Mouse (Mus musculus): Measurements from ENCODE around the gene 1700003E16Rik.

1700003E16Rik gene

GRCm38 (mm10) chr6:83206321-83206720, 50.1 kb downstream of the 1700003E16Rik start:
- no peak for DNase-seq (ENCODE audit: low read depth)

DNA sequence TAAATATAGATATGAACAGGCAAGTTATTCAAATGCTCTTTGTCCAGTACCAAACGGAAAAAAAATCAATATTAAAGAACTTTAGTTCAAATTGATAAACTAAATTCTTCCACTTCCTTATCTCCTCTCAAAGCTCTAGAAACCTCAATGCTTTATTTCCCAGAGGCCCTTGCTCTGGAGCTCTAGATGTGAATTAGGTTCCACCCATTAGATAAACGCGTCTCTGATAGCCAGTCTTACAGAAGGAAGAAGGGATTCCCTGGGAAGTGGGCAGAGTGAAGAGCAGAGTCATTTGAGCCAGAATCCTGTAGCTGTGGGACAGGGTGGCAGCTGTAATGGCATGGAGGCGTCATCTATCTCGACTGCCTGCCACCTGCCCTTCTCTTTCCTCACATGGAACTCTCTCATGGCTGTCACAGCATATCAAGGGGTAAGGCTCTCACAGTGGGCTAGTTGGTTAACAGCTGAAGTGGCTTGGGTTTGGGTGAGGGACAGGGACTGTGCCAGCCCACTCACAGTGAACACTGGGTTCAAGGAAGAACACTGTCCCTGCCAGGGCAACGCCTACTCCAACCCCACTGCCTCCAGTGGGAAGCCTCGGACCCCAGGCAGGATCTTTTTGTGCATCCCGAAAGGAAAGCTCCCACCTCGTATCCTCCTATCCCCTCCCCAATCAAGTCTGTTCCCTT, 51.3 kb downstream of the 1700003E16Rik start:
- no peak for DNase-seq (ENCODE audit: low read depth)

DNA sequence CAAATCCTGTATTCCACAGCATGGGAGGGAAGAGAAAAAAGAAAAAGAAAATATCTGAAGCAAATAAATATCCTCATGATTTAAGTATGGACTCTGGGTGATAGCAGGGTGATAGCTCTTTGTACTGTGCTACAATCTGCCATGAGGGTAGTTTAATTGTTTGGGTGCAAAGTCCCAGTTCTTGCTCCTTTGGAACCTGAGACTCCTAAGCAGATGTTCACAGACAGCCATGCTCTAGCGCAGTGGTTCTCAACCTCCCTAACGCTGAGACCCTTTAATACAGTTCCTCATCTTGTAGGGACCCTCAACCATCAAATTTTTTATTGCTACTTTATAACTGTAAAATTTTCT, 51.8 kb downstream of the 1700003E16Rik start:
- DNase-seq (ENCODE audit: low read depth) = no peak

- no peak for DNase-seq (ENCODE audit: low read depth)
Measured at GRCm38 (mm10) chr6:83210495-83210894, 54.3 kb downstream of the 1700003E16Rik start.

DNA sequence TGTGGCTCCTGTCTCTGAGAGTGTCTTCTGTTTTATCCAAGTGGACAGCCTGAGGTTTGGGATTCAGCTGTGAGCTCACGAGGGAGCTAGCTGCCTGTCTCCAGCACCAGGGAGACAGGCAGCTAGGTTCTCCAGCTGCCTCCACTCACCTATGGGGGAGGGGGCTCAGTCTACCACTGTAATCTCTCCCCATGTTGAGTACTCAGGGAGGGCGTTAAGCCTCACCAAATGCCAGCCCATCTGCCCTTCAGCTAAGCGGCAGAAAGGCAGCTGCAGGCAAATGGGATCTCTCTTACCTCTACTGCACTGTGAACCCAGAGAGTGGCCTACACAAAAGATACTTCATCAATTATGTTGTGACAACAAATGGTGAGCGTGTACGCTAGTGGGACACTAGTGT, 55.3 kb downstream of the 1700003E16Rik start:
- DNase-seq (ENCODE audit: low read depth) = no peak
